Mouse (Mus musculus) hindbrain, postnatal 0 days (tissue): ENCODE measurements at regions not wholly inside any gene's neighbourhood (a gene's known extent, or its start where the extent isn't known, plus 50 kb on each side); places are given as distances from the start of the nearest gene placed in this dataset.
A peak's percentile ranks its signal among the peaks of the same experiment; 100 is the strongest.
"Not testable (repeated sequence)": the region's sequence is repeated elsewhere in the genome, so short reads cannot be mapped to it uniquely, and the experiment has no call there.

Experiments used
- ATAC-seq: fragments of 200-750 bp; cut with Nextera tagmentation; 2 replicates; pipeline ENCODE4 v1.8.0; 2017; ENCODE audit warnings: mild to moderate bottlenecking, moderate TSS enrichment, moderate library complexity
- DNase-seq: peaks from one replicate; pipeline ENCODE4 v3.0.0-alpha.2; 2015; ENCODE audit warnings: low spot score
- H3K27ac ChIP-seq: fragments of 300-500 bp; sonication (generic); 2 replicates; pipeline ENCODE4 v1.5.1; 2014; ENCODE audit warnings: mild to moderate bottlenecking
- H3K27me3 ChIP-seq: fragments of 300-500 bp; sonication (generic); 2 replicates; pipeline ENCODE4 v1.6.1; 2014; ENCODE audit warnings: low read length, mixed read lengths; ENCODE audit not compliant: insufficient read depth
- H3K36me3 ChIP-seq: fragments of 300-500 bp; sonication (generic); 2 replicates; pipeline ENCODE4 v1.6.1; 2014; ENCODE audit warnings: low read length, mixed read lengths; ENCODE audit not compliant: insufficient read depth
- H3K4me1 ChIP-seq: fragments of 300-500 bp; sonication (generic); 2 replicates; pipeline ENCODE4 v1.6.1; 2014; ENCODE audit warnings: antibody characterized with exemption, low read length, mixed read lengths; ENCODE audit not compliant: insufficient read depth
- H3K4me2 ChIP-seq: fragments of 300-500 bp; sonication (generic); 2 replicates; pipeline ENCODE4 v1.6.1; 2014; ENCODE audit warnings: low read depth, mild to moderate bottlenecking, low read length, moderate library complexity, mixed read lengths
- H3K4me3 ChIP-seq: fragments of 300-500 bp; sonication (generic); 2 replicates; pipeline ENCODE4 v1.5.1; 2014; ENCODE audit warnings: low read length
- H3K9ac ChIP-seq: fragments of 300-500 bp; sonication (generic); replicated peaks from 2 replicates; pipeline ENCODE4 v1.6.1; 2014; ENCODE audit warnings: mild to moderate bottlenecking, low read length, moderate library complexity, mixed read lengths
- H3K9me3 ChIP-seq: fragments of 300-500 bp; sonication (generic); 2 replicates; pipeline ENCODE4 v1.6.1; 2016; ENCODE audit warnings: low read length, mixed read lengths
- CTCF ChIP-seq: IDR thresholded peaks from 2 replicates; pipeline ENCODE4 v1.5.1; 2016; ENCODE audit warnings: antibody characterized with exemption, control low read depth, low read depth
- WGBS: fragments of 180-500 bp; shearing (Covaris S2); extraction: QIAGEN DNeasy Blood & Tissue Kit; methylation state at CpG from one replicate; pipeline ENCODE4 v1.1.7; 2014; 5-methylcytosine and 5-hydroxymethylcytosine counted together

- not testable (repeated sequence) for ATAC-seq, DNase-seq, H3K4me3 ChIP-seq, H3K36me3 ChIP-seq, H3K4me1 ChIP-seq, H3K9ac ChIP-seq, H3K27ac ChIP-seq, H3K4me2 ChIP-seq, H3K9me3 ChIP-seq, H3K27me3 ChIP-seq
- WGBS: 92% methylated on average over 20 of the region's 20 CpGs
Measured at GRCm38 (mm10) chr9:3116311-3116710, 79.6 kb downstream of the Gm10715 start.

DNA sequence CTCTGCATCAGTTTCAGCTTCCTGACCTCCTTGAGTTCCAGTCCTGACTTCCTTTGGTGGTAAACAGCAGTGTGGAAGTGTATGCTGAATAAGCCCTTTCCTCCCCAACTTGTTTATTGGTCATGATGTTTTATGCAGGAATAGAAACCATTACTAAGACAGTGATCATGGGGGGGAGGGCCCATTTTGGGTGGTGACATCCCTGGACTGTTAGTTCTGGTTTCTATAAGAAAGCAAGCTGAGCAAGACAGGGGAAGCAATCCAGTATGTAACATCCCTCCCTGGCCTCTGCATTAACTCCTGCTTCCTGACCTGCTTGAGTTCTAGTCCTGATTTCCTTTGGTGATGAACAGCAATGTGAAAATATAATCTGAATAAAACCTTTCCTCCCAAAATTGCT, 124.5 kb downstream of the Gm10715 start:
- DNase-seq (no peak), ATAC-seq (no peak)
- H3K4me2 ChIP-seq: no peak overlapping the region

GRCm38 (mm10) chr9:3184343-3184742, 147.7 kb downstream of the Gm10715 start:
- no peak for TF ChIP-seq CTCF
- H3K4me2 ChIP-seq: no peak overlapping the region
- H3K9ac ChIP-seq: no peak overlapping the region
- DNase-seq: no peak
- peaks cover 3% of the 10 kb centered on the region for H3K9me3 ChIP-seq
- H3K4me3 ChIP-seq: no peak overlapping the region
- no peaks in the 10 kb centered on the region for H3K27me3 ChIP-seq
- no peaks in the 10 kb centered on the region for H3K4me1 ChIP-seq
- no peak overlapping the region for H3K27ac ChIP-seq
- H3K36me3 ChIP-seq: no peaks in the 10 kb centered on the region
- no peak for ATAC-seq

More for the DNA sequence above, 124.5 kb downstream of the Gm10715 start:
- H3K27me3 ChIP-seq: no peaks in the 10 kb centered on the region
- no peak overlapping the region for H3K27ac ChIP-seq
- peaks cover 18% of the 10 kb centered on the region for H3K9me3 ChIP-seq
- no peak overlapping the region for H3K9ac ChIP-seq
- H3K36me3 ChIP-seq: no peaks in the 10 kb centered on the region
- H3K4me1 ChIP-seq: no peaks in the 10 kb centered on the region
- no peak for TF ChIP-seq CTCF
- no peak overlapping the region for H3K4me3 ChIP-seq

DNA sequence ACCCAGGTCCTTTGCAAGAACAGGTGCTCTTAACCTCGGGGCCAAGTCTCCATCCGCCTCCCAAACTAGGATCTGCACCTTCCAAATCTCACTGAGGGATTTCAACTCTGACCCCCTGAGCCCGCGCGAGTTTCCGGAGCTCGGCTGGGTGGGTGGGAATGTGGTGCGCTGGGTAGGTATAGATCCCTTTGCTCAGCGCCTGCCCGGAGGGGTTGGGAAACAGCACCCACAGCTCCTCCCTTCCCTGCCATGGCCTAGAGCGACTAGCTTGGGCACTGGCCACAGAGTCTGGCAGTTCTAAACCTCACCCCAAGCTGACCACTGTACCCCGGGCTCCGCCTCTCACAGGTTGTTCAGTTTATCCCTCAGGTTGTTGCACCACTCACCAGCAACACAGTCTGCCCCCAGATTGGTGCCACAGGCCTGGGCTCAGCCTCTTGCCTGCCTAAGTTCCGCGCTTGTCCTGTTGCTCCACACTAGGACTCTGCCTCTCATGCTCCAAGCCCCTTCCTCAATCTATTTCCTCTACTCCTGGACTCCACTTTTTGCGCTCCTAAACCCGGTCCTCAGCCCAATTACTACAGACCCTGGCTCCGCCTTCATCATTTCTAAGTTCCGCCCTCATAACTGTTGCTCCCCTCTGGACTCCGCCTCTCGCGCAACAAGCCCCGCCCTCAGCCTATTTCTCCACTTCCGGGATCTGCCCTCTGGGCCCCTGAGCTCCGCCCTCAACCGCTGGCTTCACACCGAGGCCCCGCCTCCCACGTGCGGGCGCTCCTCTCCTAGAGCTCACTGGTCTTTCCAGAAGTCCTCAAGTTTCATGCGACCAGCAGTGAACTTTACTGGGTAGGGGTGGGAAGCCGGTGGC, 135.6 kb upstream of the Alkbh8 start:
- Histone ChIP-seq H3K9ac (no peak overlapping the region), H3K4me3 (no peak overlapping the region), H3K4me1 (no peaks in the 10 kb centered on the region), H3K27ac (no peak overlapping the region), H3K36me3 (no peaks in the 10 kb centered on the region), H3K4me2 (no peak overlapping the region), H3K9me3 (peaks cover 3% of the 10 kb centered on the region; the same call in 1 of the 2 replicates), H3K27me3 (no peaks in the 10 kb centered on the region)
- 41% methylated on average over 33 of the region's 33 CpGs for WGBS
- TF ChIP-seq CTCF: no peak
- DNase-seq (no peak), ATAC-seq (no peak)

GRCm38 (mm10) chr9:3200019-3200347, 135.0 kb upstream of the Alkbh8 start:
- DNase-seq, H3K4me1 ChIP-seq, H3K27ac ChIP-seq, H3K27me3 ChIP-seq, H3K9me3 ChIP-seq, ATAC-seq, H3K9ac ChIP-seq, H3K4me3 ChIP-seq, H3K36me3 ChIP-seq, H3K4me2 ChIP-seq: not testable (repeated sequence)
- WGBS: 60% methylated on average over 16 of the region's 16 CpGs

DNA sequence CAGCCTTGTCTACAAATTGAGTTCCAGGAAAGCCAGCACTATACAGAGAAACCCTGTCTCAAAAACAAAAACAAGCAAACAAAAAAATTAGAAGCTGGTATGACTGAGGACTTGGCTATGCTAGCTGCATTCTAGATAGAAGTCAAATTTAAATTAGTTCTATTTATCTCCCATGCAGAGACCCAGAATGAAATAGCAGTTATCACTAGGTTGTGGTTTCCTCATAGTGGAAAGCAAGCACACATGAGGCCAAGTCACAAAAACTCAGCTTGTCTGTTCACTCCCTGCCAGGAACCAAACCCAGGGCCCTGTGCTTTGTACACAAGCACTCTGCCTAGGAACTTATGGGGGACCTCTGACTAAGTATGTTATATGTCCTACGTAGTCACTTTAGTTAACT, 126.8 kb upstream of the Alkbh8 start:
- H3K27ac ChIP-seq, H3K4me1 ChIP-seq, H3K36me3 ChIP-seq, H3K9ac ChIP-seq, H3K4me3 ChIP-seq, H3K4me2 ChIP-seq, ATAC-seq, DNase-seq, H3K27me3 ChIP-seq, H3K9me3 ChIP-seq: not testable (repeated sequence)
- WGBS: 100% methylated on average over 1 of the region's 1 CpGs

DNA sequence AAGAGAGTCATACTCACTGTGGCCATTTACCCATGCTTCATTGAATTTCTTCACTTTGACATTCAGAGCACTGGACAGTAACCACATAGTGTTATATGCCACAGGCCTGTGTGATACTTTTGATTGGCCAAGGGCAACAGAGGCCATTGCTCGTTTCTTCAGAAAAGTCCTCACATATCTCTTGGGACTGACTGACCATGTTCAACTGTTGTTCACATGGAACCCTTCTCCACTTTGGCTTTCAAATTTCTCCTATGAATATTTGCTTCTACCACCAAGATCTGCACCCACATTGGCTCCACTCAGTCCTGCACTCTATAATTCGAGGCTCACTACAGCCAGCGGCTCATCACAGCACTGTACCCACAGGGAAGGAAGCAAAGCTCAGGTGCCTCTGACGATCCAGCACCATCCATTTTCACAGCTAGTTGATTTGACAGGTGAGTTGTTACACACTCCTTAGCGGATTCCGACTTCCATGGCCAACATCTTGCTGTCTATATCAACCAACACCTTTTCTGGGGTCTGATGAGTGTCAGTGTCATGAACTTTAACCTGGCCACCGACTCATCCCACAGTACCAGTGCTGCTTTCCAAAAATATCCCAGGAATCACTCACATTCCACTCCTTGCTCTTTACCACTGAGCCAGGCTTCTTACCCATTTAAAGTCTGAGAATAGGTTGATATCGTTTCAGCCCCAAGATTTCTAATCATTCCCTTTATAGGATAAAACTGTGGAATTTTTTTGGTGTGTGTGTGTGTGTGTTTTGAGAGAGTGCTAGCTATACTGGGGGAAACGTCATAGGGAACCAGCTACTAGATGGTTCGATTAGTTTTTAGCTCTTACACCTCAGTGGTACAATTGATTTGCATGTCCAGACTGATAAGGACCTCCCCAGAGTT, 76.3 kb upstream of the Alkbh8 start:
- Histone ChIP-seq H3K9me3 (0 out of 2 replicates have a peak, but pooled peaks cover 3% of the 10 kb centered on the region), H3K27ac (no peak overlapping the region), H3K9ac (no peak overlapping the region), H3K27me3 (no peaks in the 10 kb centered on the region), H3K4me2 (no peak overlapping the region), H3K36me3 (no peaks in the 10 kb centered on the region), H3K4me1 (no peaks in the 10 kb centered on the region), H3K4me3 (no peak overlapping the region)
- DNase-seq (peak; percentile 91), ATAC-seq (peak; percentile 100)
- WGBS: 66% methylated on average over 10 of the region's 10 CpGs
- TF ChIP-seq CTCF: no peak
